Mouse (Mus musculus) retina, postnatal 1 day (tissue): ENCODE results near the gene Cnpy1.

Experiments used
- DNase-seq: peaks from one replicate; pipeline ENCODE4 v3.0.0-alpha.2; 2012

The Cnpy1 gene

GRCm38 (mm10) chr5:28238876-28239275 lies 6.7 kb downstream of the Cnpy1 start:
- DNase-seq = no peak

- peak; percentile 34 for DNase-seq
These were observed 7.5 kb downstream of the Cnpy1 start for GRCm38 (mm10) chr5:28238152-28238551.

GRCm38 (mm10) chr5:28237715-28238114 lies 7.9 kb downstream of the Cnpy1 start:
- DNase-seq = no peak

- peak; percentile 23 for DNase-seq
These were observed 8.6 kb downstream of the Cnpy1 start for GRCm38 (mm10) chr5:28237055-28237454.

GRCm38 (mm10) chr5:28236098-28236497 lies 9.5 kb downstream of the Cnpy1 start:
- peak; percentile 22 for DNase-seq

GRCm38 (mm10) chr5:28232101-28232500 lies 13.5 kb downstream of the Cnpy1 start:
- DNase-seq = no peak

- no peak for DNase-seq
These were observed 26.0 kb downstream of the Cnpy1 start for GRCm38 (mm10) chr5:28219596-28219995.

- no peak for DNase-seq
These were observed 32.2 kb downstream of the Cnpy1 start for GRCm38 (mm10) chr5:28213441-28213840.

- DNase-seq = peak; percentile 30
These were observed 33.8 kb downstream of the Cnpy1 start for GRCm38 (mm10) chr5:28211651-28212310.

- peak; percentile 16 for DNase-seq
These were observed 34.7 kb downstream of the Cnpy1 start for GRCm38 (mm10) chr5:28210591-28211550.

- DNase-seq = peak; percentile 67
These were observed 35.8 kb downstream of the Cnpy1 start for GRCm38 (mm10) chr5:28209549-28210431.

GRCm38 (mm10) chr5:28208726-28209520 lies 36.7 kb downstream of the Cnpy1 start:
- DNase-seq = no peak

- DNase-seq = no peak
These were observed 38.6 kb downstream of the Cnpy1 start for GRCm38 (mm10) chr5:28207043-28207442.

GRCm38 (mm10) chr5:28206448-28206847 lies 39.2 kb downstream of the Cnpy1 start:
- DNase-seq = no peak

GRCm38 (mm10) chr5:28204678-28205077 lies 40.9 kb downstream of the Cnpy1 start:
- no peak for DNase-seq

- DNase-seq = no peak
These were observed 42.5 kb downstream of the Cnpy1 start for GRCm38 (mm10) chr5:28203086-28203485.

GRCm38 (mm10) chr5:28199089-28199873 lies 46.3 kb downstream of the Cnpy1 start:
- no peak for DNase-seq

GRCm38 (mm10) chr5:28195473-28195872 lies 50.1 kb downstream of the Cnpy1 start:
- no peak for DNase-seq

GRCm38 (mm10) chr5:28192099-28192454 lies 53.5 kb downstream of the Cnpy1 start:
- DNase-seq = no peak

- DNase-seq = no peak
These were observed 54.2 kb downstream of the Cnpy1 start for GRCm38 (mm10) chr5:28191201-28192098.
